Mouse (Mus musculus) gastrocnemius, postnatal 36 days (tissue): ENCODE measurements around the gene Dlec1. TPM values are rescaled to one million over a fixed set of nuclear protein-coding genes. Genes with fewer than 3 reads are reported as not detected.

Experiments
- DNase-seq, 2 experiments: peaks; one replicate each; pipeline ENCODE4 v3.0.0; 2022
- intact Hi-C: fragments of 180-260 bp; cut with DNase I; formaldehyde crosslinking; loops from one replicate; pipeline ENCODE4 v1.15.1; 2025
- long read RNA-seq, 2 experiments: library from polyadenylated mRNA; stranded (forward); transcript quantifications; one replicate each; pipeline ENCODE4 v2.0.0; 2021
- total RNA-seq, 2 experiments: library from RNA; stranded (reverse); gene quantifications; 2 replicates each; pipeline ENCODE4 v1.2.3; 2021

Gene Dlec1
- not detected for total RNA-seq
- long read RNA-seq, experiment 1, result 0 reads
- long read RNA-seq, experiment 2, result 0 reads

GRCm38 (mm10) chr9:119101992-119102782 lies at the start of gene Dlec1:
Dlec1 (plus strand) TSS chr9:119102478.
- intact Hi-C loops, result no loop called here
- DNase-seq, result peak; percentile 40 to 43

GRCm38 (mm10) chr9:119053964-119054576 lies 48.2 kb upstream of the Dlec1 start:
- DNase-seq, result no peak
- intact Hi-C loops, result no loop called here

- intact Hi-C loops, result no loop called here
Measured at GRCm38 (mm10) chr9:119055336-119055735, 46.9 kb upstream of the Dlec1 start.

DNA sequence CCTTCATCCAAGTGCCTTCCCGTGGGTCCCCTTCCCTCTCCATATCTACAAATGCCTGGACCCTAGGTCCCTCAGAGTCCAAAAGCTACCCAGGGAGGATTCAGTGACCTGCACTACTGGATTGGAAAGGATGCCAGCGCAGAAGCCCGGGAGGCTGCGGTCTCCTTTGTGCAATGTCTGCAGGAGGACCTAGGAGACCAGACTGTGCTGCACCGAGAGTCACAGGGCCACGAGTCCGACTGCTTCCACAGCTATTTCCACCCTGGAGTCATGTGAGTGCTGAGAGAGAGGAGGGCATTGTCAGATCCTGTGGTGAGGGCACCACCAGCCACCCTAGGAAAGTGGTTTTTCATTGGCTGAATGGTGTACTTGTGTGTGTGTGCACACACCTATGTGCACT lies 44.0 kb upstream of the Dlec1 start:
- DNase-seq, result no peak
- intact Hi-C loops, result no loop called here

More at GRCm38 (mm10) chr9:119055336-119055735, 46.9 kb upstream of the Dlec1 start:
- DNase-seq, result no peak

DNA sequence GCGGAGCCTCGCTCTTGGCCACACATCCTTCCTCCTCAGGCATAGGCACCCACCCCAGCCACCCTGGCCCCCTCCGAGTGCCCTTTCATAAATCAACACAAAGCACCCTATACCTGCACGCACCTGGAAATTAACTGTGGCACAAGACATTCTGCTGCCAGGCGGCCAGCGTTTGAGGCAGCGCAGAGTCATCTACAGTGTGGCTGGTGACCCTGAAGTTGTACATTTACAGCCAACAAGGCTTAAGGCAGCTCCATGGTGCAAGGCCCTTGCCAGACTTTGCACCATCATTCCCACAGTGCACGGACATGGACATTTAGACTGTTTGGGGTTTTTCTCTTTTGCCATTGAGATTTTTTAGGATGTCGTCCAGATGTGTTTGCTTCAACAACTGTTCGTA lies 41.6 kb upstream of the Dlec1 start:
- DNase-seq, result no peak
- intact Hi-C loops, result no loop called here

- DNase-seq, result no peak
- intact Hi-C loops, result no loop called here
Measured at GRCm38 (mm10) chr9:119063036-119063644, 39.1 kb upstream of the Dlec1 start.

DNA sequence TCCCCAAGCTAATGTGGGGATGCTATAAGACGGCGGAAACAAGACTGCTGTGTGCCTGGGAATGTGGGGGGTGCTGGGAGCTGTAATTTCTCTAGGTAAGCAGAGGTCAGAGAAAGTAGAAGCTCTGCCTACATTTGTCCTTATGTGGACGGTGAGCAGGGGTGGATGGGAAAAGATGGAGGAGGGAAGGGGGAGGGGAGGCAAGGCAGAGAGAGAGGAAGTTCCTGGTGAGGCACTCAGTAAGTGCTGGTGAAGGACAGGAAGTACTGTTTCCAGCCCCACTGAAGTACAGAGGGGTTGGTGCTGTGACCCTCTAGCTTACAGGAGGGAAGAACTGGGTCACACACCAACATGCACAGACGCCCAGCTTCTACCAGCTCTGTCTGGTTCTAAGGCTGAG lies 38.0 kb upstream of the Dlec1 start:
- DNase-seq, result no peak
- intact Hi-C loops, result no loop called here

- peak; percentile 67 to 75 for DNase-seq
- intact Hi-C loops, result loop anchor here (1.0 to 5.0 kb wide), 3 partner anchors 40 to 465 kb away; no protein-coding TSS in a partner anchor
Measured at GRCm38 (mm10) chr9:119067601-119068000, 34.7 kb upstream of the Dlec1 start.

DNA sequence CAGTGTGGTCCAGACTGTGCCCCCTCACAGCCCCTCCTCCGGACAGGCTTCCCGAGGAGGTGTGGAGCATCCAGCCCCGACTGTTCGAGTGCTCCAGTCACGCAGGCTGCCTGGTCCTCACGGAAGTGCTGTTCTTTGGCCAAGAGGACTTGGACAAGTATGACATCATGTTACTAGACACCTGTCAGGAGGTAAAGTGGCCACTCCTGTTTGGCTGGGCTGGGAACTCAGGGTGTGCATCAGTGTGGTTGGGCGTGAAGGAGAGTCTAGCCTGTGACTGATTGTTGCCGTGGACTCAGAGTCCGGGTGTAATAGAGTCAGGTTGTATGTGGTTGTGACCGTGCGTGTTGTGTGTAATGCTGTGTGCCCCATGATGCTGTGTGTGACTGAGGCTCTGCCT lies 34.0 kb upstream of the Dlec1 start:
- no peak for DNase-seq
- intact Hi-C loops, result loop anchor here (5.0 kb wide), 2 partner anchors 41 to 466 kb away; no protein-coding TSS in a partner anchor

GRCm38 (mm10) chr9:119070173-119070825 lies 32.0 kb upstream of the Dlec1 start:
- intact Hi-C loops, result no loop called here
- no peak for DNase-seq

GRCm38 (mm10) chr9:119071786-119072185 lies 30.5 kb upstream of the Dlec1 start:
- no peak for DNase-seq

DNA sequence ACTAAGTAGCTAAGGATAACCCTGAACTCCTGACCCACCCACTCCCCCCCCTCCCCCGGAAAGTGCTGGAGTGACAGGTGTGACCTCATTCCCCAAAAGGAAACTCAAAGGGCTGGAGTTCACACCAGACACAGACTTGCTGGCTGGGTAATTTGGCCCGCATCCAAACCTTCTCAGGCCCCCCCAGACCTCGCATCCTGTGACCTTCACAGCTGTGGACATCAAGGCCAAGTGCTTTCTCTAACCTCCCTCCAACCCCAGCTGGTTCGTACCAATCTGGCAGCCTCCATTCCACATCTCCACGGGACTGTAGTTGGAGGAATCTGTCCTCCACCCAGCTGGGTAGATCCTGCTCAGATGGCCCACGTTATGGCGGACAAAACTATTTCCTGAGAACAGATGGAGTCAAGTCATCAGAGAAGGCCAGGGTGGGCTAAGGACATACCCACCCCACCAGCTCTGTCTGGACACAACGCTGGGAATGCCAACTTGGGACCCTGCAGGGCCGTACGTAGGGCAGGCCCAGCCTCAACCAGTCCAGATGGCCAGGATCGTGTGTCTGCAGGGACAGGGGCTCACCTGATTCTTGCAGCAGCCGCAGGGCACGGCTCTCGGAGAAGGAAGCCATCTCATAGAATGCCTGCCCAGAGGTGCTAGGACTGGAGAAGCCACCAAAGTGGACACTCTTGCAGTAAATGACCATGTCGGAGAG lies 28.9 kb upstream of the Dlec1 start:
- no peak for DNase-seq
- intact Hi-C loops, result no loop called here

More at GRCm38 (mm10) chr9:119071786-119072185, 30.5 kb upstream of the Dlec1 start:
- intact Hi-C loops, result no loop called here

DNA sequence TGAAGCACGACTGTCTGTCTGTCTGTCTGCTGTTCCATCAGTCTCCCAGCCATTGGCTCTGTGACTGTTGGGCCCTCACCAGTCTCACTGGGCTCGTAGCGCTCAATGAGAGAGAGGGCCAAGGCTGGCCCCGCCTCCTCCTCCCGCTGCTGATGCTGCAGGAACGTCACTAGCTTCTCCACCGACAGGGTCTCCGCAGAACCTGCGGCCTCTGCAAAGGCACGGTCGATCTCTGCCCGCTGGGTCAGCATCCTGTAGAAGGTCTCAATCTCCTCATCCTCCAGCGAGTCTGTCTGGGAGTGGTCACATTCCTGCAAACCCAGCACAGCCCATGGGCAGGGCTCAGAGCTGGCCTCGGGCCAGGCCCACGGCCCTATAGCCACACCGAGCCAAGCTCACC lies 26.6 kb upstream of the Dlec1 start:
- intact Hi-C loops, result no loop called here

GRCm38 (mm10) chr9:119080040-119080675 lies 22.1 kb upstream of the Dlec1 start:
- intact Hi-C loops, result no loop called here
- no peak for DNase-seq

More for the DNA sequence above, 26.6 kb upstream of the Dlec1 start:
- DNase-seq, result no peak

DNA sequence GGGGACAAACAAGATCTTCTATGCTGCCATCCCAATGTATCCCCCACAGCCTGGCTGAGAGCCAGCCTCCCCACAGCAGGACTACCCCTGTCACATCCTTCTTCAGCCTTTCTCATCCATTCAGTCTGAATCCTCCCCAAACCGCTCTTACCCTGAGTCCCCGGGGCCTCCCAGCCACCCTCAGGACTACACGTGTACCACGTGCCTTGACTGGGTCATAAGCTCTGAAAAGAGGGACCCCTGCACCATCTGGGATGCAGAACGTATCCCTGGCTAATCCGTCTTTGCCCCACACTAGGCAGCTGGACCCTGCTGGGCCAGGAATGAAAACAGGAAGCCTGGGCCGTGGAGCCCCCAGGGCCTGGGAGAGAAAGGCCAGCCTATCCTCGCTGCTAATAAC lies 20.2 kb upstream of the Dlec1 start:
- intact Hi-C loops, result no loop called here
- DNase-seq, result no peak

- intact Hi-C loops, result no loop called here
- no peak for DNase-seq
Measured at GRCm38 (mm10) chr9:119082656-119083430, 19.4 kb upstream of the Dlec1 start.

GRCm38 (mm10) chr9:119083966-119084365 lies 18.3 kb upstream of the Dlec1 start:
- intact Hi-C loops, result no loop called here

DNA sequence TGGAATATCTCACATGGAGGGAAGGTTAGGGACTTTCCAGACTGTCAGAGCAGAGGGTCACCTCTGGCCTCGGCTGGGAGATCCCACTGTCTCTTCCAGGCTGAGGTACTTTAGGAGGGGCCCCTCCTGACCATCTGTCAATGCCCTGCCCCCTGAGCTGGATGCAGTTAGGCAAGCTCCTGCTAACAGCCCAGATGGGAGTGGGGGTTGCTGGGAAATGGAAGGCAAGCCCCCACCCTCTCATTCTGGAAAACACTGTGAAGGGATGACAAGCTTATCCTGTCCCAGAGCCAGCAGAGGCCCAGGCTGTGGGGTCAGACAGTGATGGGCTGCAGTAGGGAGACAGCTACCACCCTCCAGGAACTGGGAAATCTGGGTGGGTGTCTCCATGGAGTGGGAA lies 15.8 kb upstream of the Dlec1 start:
- intact Hi-C loops, result no loop called here
- DNase-seq, result no peak

More at GRCm38 (mm10) chr9:119083966-119084365, 18.3 kb upstream of the Dlec1 start:
- DNase-seq, result no peak

GRCm38 (mm10) chr9:119087309-119087708 lies 15.0 kb upstream of the Dlec1 start:
- intact Hi-C loops, result no loop called here
- DNase-seq, result no peak
